Mouse (Mus musculus) CH12.LX (cell line): ENCODE results near the gene Pafah1b2.

Source experiments
- CTCF ChIP-seq, 2 experiments: IDR thresholded peaks in 1 of 2; conservative IDR thresholded peaks in 1 of 2; 2 replicates each; pipeline ENCODE4 v1.5.1; 2011 to 2012; ENCODE audit warnings: low read depth in 2 of 2, low read length in 2 of 2, improper control_type of control experiment in 1 of 2, inconsistent platforms in 1 of 2, mild to moderate bottlenecking in 1 of 2, moderate library complexity in 1 of 2
- E2F4 ChIP-seq: IDR thresholded peaks from 2 replicates; pipeline ENCODE4 v1.6.1; 2011; ENCODE audit warnings: low read depth, low read length, improper control_type of control experiment; ENCODE audit not compliant: insufficient replicate concordance
- ELF1 ChIP-seq: IDR thresholded peaks from 2 replicates; pipeline ENCODE4 v1.6.1; 2014; ENCODE audit warnings: low read depth, mild to moderate bottlenecking, inconsistent platforms, low read length, improper control_type of control experiment
- HCFC1 ChIP-seq: IDR thresholded peaks from 2 replicates; pipeline ENCODE4 v1.6.1; 2012; ENCODE audit warnings: low read depth, mild to moderate bottlenecking, inconsistent platforms, low read length, improper control_type of control experiment
- MAZ ChIP-seq: IDR thresholded peaks from 2 replicates; pipeline ENCODE4 v1.6.1; 2012; ENCODE audit warnings: low read depth, mild to moderate bottlenecking, inconsistent platforms, low read length, improper control_type of control experiment, moderate library complexity
- UBTF ChIP-seq: IDR thresholded peaks from 2 replicates; pipeline ENCODE4 v1.6.1; 2012; ENCODE audit warnings: low read depth, mild to moderate bottlenecking, inconsistent platforms, low read length, improper control_type of control experiment, moderate library complexity
- ZKSCAN1 ChIP-seq: IDR thresholded peaks from 2 replicates; pipeline ENCODE4 v1.6.1; 2012; ENCODE audit warnings: low read depth, inconsistent platforms, low read length, improper control_type of control experiment, borderline replicate concordance

GRCm38 (mm10) chr9:46033058-46033457 is 20.6 kb upstream of the Pafah1b2 start:
- TF ChIP-seq CTCF (conservative IDR thresholded peaks at IDR 0.05 in 1 of 2, IDR thresholded peaks at IDR 0.05 in 1 of 2; ENCODE audit: low read depth in 2 of 2, low read length in 2 of 2) (no peak), ZKSCAN1 (no peak), UBTF (no peak), ELF1 (no peak), MAZ (no peak), HCFC1 (no peak), E2F4 (no peak)
